Mouse (Mus musculus) thymus, adult 18-20 months (tissue): ENCODE data around the gene Nt5c1b.

ENCODE experiments used
- DNase-seq, 2 experiments: peaks; one replicate each; pipeline ENCODE4 v3.0.0; 2022; ENCODE audit warnings: mixed read lengths in 2 of 2

Nt5c1b gene

DNA sequence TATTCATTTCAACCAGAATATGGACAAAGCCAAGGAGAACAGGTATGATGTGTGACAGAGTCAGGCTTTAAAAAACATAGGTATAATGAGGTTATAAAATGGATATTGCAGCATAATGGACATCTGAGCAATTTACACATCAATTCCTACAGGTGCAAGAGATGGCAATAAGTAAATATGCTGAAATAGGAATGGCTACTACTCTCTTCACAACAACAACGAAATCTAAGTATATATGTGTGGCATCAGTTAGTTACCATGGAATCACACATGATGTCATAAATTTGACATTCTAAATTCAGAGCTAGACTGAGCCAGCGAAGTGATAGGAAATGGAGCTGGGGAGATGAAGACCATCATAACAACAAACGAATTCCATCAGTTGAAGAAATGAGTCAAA lies at the start of gene Nt5c1b:
TSS of gene Nt5c1b (plus strand) at position 301 of the 400 bp plus-strand sequence.
- no peak for DNase-seq

- no peak for DNase-seq
Measured at GRCm38 (mm10) chr12:10327651-10328050, 42.1 kb upstream of the Nt5c1b start.

- DNase-seq: no peak
Measured at GRCm38 (mm10) chr12:10329460-10329859, 40.3 kb upstream of the Nt5c1b start.

DNA sequence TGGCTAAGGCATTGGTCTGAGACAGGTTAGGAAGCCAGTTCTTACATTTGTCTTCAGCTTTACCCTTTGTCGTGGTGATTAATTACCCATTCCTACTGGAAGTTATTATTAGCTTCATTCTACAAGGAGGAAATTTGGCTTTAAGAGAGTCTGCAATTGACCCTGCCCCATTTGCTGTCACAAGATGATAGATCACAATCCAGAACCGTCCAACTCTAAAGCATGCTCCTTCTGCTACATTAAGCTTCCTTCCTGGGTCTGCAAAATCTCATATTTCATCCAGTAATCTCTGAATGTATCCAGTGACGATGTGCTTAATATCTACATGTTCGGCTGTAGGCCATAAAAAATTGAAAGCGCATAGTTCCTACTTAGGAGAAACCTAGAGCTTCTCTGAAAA lies 29.2 kb upstream of the Nt5c1b start:
- DNase-seq: no peak

DNA sequence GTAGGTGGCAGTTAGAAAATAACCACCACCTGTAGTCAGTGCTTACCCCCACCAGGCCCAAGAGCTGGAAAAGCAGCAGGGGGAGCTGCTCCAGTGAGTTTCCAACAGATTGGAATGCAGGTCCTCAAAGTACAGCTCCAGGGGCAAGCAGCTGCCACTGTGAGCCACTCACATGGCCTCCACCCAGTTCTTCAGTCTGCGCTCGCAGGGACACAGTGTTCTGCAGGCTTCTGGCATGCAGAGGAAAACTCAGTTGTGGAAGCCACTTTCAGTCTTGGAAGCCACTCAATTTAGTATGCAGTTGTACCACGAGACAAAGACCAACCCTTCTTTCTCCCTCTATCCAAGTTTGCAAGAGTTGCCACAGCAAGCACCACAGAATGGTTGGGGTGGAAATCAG lies 19.1 kb upstream of the Nt5c1b start:
- no peak for DNase-seq

DNA sequence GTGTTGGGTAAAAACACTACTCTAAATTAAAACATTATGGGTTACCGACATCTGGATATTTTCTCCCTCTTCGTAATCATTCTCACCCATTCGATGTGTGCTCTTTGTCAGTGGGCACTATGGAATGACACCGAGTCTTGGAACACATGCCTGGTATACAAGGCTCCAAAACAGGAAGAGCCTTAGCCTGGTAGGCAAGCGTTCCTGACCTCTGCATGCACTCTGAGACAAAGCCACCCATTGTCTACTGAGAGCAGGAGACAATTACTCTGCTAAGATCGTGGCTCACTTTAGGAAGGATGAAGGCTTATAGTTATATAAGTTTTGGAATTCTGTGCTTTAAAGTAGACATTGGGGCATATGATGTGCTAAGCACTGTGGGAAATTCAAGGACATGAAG lies 12.0 kb upstream of the Nt5c1b start:
- DNase-seq: no peak

DNA sequence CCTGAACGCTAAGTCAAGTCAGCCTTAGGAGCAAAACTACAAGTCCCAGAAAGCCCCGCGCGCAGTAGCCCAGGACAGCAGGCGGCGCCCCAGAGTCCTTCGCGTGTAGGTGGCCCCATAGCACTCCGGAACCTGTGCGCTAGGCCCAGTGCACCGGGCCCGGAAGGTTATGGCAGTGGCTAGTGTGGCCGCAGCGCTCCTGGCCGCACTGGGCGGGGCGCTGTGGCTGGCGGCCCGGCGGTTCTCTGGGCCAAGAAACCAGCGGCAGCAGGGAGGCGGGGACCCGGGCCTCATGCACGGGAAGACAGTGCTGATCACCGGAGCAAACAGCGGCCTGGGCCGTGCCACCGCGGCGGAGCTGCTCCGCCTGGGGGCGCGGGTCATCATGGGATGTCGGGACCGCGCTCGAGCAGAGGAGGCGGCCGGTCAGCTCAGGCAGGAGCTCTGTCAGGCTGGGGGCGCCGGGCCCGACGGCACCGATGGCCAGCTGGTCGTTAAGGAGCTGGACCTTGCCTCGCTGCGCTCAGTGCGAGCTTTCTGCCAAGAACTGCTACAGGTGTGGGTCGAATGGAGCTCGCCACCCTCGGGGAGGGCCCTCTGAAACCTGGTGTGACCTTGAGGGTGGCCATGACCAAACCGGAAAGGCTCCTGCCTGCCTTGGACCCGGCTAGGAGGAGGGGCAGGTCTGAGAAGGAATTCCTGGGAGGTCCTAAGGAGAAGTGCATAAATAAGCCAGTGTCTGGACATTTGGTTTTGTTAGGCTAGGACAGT lies 21.1 kb downstream of the Nt5c1b start, which contains the start of gene Rdh14:
TSS of gene Rdh14 (plus strand) at position 102 of the 771 bp plus-strand sequence.
- peak; percentile 89 to 90 for DNase-seq

GRCm38 (mm10) chr12:10400788-10401187 lies 31.0 kb downstream of the Nt5c1b start:
- DNase-seq: no peak

DNA sequence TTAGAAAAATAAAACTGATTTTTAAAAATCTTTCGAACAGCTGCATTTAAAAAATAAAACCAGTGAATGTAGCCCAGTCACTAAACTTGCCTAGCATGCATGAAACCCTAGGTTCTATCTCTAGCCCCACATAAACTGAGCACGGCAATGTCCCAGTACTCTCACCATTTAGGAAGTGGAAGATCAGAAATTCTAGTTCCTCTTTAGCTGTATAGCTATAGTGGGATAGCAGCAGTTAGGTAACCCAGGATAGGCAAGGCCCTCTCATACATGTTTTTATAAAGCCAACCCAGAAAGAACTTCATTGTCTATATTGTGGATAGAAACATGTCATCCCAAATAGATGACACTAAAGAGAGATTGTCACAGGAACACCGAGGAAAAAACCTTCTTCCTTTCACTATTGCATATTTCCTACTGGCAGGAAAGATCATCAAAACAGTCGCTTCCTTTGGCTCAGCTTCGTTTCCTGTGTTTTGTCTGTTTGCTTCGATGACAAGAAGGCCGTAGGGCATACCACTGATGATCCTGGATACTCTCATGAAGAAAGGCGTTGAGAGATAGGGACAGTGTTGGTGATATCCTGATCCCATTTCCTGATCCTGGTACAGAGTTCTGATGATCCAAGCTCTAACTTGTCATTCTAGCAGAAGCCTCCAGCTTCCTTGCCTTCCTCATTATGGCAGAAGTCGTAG lies 32.8 kb downstream of the Nt5c1b start:
- DNase-seq: no peak

GRCm38 (mm10) chr12:10410511-10411179 lies 40.9 kb downstream of the Nt5c1b start:
- DNase-seq: no peak

GRCm38 (mm10) chr12:10411453-10411852 lies 41.7 kb downstream of the Nt5c1b start:
- DNase-seq: no peak

DNA sequence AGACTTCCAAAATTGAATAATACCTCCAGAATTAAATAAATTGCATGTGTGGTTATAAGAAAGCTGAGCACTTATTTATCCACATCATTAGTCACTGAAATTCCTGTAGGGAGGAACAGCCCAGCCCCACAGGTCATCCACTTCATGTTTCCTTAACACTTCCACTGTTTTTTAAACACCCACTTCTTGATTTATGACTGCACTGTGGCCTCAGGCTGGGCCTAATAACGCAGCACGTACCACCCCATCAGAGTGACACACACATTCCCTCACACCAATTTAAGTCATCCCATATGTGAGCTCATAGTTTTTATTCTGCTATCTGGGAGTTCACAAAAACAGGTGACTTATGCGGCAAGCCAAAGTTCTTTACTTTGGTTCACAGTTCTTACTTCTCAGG lies 52.6 kb downstream of the Nt5c1b start:
- DNase-seq: no peak

DNA sequence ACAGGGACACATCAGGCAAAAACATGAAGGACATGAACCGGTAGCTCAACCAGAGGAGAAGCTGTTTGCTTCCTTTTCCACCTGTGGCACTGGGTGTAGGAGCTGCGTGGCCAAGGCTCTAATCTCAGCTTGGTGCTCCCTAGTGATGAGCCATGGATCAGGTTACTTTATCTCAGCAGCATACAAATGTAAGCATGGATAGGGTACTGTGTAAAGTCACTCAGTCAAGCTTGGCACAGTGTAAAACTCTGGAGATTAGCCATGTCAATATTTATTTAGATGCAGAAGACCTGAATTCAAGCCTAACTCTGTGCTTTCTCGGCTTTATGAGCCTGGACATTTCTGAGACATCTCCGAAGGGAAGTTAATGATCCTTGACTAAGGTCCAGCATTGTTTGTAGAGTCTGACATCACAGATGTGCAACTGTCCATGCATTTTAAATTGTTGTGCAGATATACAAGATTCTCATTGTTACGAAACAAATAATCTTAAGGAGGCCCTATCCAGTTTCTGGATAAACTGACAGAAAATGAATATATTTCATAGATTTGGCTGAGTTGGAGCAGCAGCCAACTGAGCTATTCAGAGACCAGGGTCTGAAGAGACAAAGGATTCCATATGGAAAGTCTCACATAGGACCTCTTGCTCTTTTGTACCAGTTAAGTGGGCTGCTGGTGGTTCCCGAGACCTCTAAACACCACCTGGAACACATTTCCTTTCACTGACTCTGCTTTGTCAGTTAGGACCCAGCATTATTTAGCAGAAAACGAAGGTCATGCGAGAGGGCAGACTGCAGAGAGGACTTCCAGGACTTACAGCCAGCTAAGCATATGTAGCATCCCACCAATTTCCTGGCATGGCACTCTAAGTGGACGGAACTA lies 56.5 kb downstream of the Nt5c1b start:
- no peak for DNase-seq

GRCm38 (mm10) chr12:10430999-10431398 lies 61.2 kb downstream of the Nt5c1b start:
- DNase-seq: no peak

GRCm38 (mm10) chr12:10438054-10439001 lies 68.6 kb downstream of the Nt5c1b start:
- DNase-seq: peak in 1 of 2 experiments; percentile 6
